Mouse (Mus musculus) megakaryocyte-erythroid progenitor cell, adult 5-6 weeks (primary cell): ENCODE results near the gene Lonp1. TPM values are rescaled to one million over a fixed set of nuclear protein-coding genes. Genes with fewer than 3 reads are reported as not detected.
A peak's percentile ranks its signal among the peaks of the same experiment; 100 is the strongest.
"Not testable (repeated sequence)": the region's sequence is repeated elsewhere in the genome, so short reads cannot be mapped to it uniquely, and the experiment has no call there.

Source experiments
- ATAC-seq: replicated peaks from 2 replicates; pipeline ENCODE4 v1.8.0; 2016; ENCODE audit warnings: mild to moderate bottlenecking, inconsistent platforms; ENCODE audit not compliant: severe bottlenecking, poor library complexity, low FRiP score, low TSS enrichment
- total RNA-seq, 2 experiments: library from RNA; stranded (forward) in 1 of 2; stranded (reverse) in 1 of 2; fragments of 200-1000, 215-1000 nt in 1 of 2; fragments of >200 nt in 1 of 2; fragmentation: Nextera tagmentation in 1 of 2; gene quantifications; 2 replicates each; pipeline ENCODE4 v1.2.3; 2014 to 2017

Lonp1 gene
- total RNA-seq, 2 experiments from 2014 or later, result 59.8 to 108 TPM

DNA sequence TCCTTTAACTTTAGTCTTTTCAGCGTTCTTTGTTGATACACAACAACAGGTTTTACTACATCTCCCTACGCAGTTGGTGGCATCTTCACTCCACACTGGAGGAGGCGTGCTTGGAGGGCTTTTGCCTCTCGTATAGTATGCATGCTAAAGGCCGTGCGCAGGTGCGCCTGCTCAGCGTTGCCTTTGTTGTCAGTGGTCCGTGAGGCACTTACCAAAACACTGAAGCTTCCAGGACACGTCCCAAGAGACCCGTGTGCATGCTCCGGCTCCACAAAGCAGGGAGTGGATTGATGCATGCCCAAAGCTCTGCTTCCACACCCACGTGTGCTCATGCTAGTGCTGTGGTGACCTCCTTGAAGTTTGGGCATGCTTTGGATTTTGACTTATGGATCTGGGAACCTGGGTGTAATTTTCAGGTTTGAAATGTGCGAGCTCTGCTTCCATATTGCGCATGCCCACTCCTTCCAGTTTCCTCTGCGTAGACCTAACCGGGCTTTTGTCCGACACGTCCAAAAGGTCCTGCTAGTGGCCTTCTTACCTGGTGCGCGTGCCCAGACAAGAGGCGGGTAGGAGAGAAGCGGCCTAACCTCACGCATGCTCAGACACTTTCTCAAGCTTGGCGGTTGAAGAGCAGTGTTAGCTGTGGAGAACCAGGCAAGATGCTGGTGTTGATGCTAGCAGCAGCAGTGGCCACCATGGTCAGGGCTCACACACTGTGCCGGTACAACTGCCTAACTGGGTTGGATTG lies 1.0 kb upstream of the Lonp1 start, which contains the start of gene Catsperd:
Gene Catsperd (plus strand): TSS at position 614 of the 748 bp plus-strand sequence.
- peak; percentile 5; the same call in 1 of the 2 replicates for ATAC-seq

DNA sequence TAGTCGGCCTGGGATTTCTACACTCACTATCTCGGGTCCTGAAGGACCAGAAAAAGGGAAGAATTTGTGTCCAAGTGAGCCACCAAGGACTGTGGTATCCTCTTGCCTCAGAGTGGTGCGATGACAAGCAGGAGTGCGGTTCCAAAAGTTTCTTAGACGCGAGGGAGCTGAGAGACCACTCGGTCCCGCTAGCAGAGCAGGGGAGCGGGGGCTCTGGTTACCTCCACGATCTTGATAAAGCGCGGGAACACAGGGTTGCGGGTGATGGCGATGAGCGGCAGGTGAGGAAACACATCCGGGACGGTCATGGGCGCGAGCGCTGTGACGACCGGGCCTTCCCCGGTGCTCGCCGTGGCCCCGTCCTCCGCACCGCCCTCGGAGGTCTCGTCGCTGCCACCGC lies 427 bp downstream of the Lonp1 start:
- ATAC-seq, result no peak

DNA sequence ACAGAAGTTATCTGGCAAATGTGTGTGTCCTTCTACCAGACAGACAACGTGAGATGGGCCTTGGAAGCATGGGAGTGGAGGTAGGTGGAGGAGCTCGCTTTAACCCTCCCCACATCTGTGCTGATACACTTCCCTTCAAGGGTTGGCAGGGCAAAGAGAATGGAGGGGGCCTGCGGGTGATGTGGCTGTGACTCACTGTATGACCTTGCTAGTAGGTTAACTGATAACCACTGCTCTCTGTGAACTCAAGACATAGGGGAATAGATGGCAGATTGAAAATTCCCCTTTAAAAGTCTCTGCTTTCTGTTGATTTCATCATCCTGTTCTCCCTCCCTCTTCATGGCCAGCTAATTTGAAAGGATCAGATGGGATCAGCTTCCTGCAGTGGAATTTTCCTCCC lies 1.2 kb downstream of the Lonp1 start:
- peak; percentile 28; the same call in 1 of the 2 replicates for ATAC-seq

DNA sequence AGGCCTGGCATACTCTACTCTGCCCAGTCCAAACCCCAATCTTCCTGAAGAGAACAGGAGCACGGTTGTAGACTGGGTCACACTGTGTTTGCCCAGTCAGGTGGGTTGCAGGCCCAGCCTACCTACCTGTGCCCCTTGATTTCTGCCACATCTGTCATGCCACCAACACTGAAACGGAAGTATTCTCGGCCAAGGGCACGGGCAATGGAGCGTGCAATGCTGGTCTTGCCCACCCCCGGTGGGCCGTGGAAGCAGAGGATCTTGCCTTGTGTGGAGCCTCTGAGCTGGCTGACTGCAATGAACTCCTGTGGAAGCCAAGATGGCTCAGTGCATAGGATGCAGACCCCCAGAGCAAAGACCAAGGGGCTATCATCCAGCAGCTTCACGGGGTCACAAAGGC lies 9.1 kb downstream of the Lonp1 start:
- ATAC-seq, result no peak

DNA sequence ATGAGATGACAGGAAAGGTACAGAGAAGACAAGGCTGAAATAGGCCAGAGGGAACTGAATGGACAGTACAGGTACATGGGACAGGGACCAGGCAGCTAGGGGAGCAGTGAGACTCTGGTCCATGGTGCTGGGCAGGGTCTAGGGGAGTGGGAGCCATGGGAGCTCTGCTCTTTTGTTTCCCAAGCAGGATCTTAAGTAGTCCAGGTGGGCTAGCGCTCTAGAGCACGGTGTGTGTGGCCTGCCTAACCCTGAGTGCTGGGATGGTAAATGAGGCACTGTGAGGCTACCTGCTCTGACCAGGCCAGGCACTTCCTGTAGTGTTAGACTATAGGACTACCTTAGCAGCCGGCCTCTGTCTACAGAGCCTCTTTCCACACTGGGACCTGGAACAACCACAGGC lies 10.0 kb downstream of the Lonp1 start:
- ATAC-seq, result no peak

DNA sequence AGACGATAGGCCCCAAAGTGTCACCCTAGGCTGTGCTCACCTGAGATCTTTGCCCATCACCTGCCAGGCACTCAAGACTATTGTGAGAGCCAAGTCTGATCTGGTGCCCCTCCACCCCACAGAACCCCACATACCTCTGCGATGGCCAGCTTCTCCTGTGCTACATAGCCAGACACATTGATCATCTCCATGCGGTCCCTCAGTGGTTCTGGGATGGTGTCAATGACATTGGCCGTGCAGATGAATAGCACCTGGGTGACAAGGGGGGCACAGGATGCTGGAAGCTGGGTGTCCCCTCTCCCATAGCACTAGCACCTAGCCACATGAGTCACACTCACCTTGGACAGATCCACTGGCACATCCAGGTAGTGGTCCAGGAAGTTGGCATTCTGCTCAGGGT lies 10.9 kb downstream of the Lonp1 start:
- ATAC-seq, result no peak

DNA sequence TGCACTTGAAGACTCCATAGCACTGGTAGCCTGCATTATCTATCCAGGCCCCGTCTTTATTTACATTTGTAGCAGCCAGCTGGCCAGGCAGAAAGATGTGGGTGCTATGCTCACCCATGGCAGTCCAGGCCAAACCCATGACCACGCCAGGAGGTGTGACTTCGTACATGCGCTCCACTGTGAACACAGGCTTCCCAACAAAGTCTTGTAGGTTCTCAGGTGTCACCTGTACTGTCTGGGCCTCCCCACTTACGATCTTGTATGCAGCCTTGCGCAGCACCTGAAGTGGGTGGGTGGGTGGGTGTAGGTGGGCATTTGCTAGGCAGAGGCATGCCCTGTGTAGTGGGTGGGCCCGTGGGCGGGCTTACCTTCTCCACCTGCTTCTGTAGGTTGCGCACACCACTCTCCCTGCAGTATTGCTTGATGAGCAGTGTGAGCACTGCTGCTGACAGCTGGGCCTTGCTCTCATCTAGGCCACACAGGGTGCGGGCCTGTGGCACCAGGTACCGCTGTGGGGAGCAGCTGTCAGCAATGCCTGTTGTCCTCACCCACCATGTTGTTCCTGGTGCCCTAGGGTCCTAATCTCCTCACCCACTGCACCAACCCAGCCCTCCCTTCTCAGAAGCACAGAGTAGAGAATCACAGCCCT lies 11.4 kb downstream of the Lonp1 start:
- no peak for ATAC-seq

DNA sequence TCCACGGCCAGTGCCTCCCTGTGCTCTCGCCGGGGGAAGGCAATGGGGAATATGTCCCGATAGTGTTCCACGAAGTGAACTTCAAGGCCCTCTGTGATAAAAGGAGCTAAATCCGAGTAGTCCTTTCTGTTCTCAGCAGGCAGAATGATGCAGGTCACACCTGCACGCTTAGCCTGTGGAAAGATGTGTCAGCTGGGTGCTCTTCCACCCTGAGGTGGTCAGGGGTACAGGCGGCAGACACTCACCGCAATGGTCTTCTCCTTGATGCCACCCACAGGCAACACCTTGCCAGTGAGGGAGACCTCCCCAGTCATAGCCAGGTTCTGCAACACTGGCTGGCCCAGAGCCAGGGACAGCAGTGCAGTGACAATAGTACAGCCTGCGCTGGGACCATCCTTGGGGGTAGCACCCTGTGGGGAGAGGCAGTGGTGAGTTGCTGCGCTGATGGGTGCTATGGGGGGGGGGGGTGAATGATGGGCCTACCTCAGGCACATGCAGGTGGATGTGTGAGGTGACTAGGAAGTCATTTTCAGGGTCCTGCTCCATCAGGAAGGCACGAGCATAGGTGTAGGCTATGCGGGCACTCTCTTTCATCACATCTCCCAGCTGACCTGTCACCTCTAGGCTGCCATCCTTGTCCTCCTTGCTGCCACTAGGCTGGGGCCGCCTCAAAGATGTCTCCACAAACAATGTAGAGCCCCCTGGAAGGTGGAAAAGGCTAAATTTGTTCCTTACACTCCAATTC lies 12.1 kb downstream of the Lonp1 start:
- ATAC-seq, result no peak

DNA sequence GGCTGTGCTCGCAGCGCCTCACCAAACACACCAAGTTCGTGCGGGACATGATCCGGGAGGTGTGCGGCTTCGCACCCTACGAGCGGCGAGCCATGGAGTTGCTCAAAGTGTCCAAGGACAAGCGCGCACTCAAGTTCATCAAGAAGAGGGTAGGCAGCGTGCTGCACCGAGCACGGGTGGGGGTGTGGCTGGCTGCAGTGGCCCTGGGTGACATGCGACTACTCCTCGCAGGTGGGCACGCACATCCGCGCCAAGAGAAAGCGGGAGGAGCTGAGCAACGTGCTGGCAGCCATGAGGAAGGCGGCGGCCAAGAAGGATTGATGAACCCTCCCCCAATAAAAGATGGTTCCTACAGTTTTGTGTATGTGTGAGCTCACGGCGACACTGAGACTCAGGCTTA lies 12.8 kb downstream of the Lonp1 start:
- not testable (repeated sequence) for ATAC-seq

DNA sequence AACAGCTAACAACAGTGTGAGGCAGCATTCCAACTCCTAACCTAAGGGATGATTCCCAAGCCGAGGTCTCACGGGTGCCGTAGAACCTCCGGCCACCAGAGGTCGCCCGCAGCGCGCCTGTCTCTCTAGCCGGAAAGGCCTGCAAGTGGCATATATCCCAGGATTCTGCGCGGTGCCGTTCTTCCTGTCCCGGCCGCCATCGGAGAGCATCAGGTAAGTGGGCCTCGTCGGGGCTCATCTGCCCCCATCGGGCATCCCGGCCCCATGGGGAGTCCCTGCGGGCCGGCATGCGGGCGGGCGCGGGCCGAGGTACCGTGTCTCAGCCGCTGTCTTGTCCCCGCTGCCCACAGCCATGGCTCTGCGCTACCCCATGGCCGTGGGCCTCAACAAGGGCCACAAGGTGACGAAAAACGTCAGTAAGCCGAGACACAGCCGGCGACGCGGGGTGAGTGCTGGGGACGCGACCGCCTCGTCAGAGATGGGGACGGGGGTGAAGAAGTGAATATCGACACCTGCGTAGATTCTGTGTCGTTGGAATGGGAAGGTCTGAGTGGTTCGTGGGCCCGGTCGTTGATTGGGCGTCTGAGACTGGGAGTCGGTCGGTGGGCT lies 13.3 kb downstream of the Lonp1 start, which contains the start of gene Rpl36:
Gene Rpl36 (plus strand): TSS at position 181 of the 609 bp plus-strand sequence.
- ATAC-seq, result peak; percentile 39

DNA sequence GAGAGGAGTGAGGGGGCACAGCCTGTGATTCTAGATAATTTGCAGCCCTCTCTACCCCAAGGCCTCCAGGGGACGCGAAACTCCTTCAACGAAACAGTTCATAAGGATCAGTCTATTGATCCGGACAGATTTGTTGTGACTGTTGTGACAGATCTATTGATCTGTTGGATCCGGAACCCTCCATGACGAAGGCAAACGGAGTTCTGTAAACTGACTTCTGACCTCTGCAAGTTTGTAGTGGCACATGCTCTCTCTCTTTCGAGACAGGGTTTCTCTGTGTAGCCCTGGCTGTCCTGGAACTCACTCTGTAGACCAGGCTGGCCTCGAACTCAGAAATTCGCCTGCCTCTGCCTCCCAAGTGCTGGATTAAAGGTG lies 14.1 kb downstream of the Lonp1 start:
- not testable (repeated sequence) for ATAC-seq

DNA sequence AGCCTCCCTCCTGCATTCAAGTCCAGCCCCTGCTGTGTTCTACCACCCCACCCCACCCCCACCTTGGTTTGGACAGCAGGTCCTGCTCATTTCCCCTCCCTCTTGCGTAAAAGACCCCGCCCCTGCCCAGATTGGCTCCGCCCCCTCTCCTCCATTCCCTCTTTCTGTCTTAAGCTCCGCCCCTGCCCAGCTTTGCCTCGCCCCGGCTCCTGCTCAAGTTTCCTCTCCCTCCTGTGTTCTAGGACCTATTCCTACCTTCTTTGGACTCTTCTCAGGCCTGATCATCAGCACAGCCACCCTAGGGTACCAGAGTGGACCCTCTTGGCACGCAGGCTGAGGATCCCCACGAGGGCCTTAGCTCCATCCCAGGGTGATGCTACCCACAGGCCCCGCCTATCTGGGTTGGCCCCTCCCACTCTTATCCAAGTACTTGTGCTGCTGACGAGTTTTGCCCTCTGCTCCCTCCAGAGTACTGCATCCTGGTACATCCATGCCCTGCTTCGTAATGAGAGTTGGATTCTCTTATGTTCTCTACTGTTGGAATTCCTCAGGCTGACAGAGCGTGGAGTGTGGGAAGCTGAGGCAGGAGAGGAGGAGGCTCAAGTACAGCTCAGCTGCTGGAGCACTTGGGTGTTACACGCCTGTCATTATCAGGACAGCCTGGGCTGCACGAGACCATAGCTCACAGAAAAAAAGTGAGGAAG lies 14.7 kb downstream of the Lonp1 start:
- ATAC-seq, result peak; percentile 22; the same call in 1 of the 2 replicates

DNA sequence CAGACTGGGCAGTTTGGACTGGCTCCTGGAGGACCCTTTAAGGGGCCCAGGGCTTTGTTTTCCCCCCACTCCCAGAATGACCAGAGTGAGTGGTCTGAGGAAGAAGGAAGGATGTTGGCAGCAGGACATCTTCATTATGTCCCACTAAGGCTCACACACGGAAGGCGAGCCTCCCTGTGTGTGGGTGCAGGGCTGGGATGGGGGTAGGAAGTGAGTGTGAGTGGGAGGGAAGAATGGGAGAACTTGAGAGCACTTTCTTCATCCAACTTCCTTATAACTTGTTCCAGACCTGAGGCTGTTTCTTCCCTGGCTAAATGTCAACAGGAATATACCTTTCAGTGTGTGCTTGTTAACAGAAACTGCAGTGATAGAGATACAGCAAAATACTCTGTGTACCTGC lies 15.4 kb downstream of the Lonp1 start:
- no peak for ATAC-seq

DNA sequence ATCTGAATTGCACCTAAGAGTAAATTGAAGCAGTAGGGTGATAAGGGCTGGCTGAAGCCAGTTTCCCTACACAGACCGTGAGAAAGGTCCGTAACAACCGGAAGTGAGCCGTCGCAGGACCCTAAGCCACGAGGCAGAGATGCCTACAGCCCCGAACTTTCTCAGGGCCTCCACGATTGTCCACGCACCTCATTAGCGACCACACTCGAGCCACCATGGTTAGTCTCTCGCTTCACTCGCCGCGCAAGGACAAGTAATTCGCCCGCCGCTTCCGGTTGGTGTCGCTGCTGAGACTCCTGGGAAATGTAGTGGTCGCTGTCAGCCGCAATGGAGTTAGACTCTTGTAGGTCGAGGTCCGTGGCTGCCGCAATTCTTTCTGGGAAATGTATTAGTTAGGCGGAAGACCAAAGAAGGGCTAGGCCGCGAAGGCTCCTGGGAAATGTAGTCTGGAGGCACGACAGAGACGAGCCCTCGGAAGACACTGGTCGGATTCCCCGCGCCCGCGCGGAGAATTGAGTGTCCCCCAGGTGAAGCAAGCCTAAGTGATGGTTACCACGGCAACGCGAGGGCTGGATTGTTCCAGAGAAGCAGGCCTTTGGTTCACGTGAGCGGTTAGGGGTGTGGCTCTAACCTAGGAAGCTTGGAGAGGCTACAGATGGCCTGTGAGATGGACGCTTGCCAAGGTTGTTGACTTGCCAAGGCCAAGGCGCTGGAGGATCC lies 17.1 kb downstream of the Lonp1 start, which contains the start of gene 2410015M20Rik:
Gene 2410015M20Rik (minus strand): TSS at position 320 of the 720 bp plus-strand sequence.
- ATAC-seq, result peak; percentile 68

DNA sequence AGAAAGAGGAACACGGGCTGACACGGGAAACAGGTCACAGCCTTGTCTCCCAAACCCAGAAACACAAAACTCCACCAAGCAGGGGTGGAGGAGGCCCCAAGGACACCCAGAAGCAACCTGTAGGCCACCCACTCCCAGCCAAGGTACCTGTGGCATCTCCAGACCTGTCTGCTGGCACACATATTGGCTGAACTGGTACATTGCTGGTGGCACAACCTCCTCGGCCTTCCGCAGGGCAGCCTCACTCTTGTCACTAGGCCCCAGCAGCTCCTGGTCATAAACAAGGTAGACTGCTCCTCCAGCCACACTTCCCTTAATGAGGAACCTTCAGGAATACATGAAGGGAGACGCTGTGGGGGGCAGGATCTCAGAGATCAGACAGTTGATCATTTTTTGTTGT lies 18.0 kb downstream of the Lonp1 start:
- no peak for ATAC-seq

DNA sequence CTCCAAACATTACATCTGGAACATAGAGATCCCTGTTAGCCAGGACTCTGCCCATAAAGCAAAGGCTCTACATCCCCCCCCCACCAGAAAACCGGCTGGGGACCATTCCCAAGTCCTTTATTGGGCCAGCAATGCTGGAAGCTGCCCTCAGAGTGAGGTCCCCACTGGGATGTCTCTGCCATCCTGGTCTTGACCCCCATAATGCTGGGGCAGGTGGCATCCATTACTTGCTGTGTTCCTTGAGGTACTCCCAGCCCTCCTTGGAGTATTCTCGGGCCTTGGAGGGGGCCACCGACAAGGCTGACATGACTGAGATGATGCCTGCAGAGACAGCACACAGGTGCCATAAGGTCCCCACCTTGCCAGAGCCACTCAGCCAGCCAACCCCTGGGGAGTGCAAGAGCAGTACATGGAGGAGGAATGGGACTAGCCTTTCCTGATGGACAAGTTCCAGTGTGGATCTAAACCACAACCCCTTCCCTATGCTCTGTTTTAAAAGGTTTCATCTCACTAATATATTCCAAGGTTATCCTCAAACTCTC lies 19.1 kb downstream of the Lonp1 start:
- ATAC-seq, result no peak

DNA sequence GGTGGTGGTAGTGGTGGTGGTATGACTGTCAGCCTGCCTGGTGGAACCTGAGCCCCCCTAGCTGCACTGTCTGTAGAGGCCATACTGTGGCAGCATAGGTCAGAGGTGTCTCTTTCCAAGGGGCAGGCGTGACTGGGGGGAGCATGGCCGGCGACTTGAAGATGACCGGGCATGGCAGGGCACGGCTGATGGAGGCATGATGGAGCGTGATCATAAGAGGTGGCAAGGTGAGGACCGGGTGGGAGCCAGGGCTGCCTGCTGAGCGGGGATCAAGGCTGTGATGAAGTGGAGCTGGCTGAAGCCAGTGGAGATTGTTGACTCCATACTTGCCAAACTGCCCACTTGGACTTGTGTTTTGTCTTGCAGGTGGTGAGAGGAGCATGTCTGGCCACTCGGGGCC lies 21.3 kb downstream of the Lonp1 start:
- no peak for ATAC-seq

DNA sequence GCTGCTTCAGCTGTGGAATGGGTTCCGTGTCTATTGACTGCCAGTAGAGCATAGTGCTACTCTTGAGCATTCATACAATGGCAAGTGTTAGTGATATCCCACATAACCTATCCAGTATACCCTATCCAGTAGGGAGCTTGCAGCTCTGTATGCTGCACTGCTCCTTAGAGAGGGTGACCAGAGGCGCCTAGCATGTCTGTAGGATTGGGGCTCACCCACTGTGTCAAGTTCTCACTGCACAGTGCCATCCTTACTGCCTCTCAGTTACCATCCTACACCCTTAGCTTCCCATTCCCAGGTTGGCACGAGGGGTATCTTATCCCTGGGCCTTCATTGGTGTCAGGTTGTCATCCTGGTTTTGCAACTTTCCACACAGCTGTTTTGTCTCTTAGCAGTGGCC lies 22.3 kb downstream of the Lonp1 start:
- no peak for ATAC-seq

DNA sequence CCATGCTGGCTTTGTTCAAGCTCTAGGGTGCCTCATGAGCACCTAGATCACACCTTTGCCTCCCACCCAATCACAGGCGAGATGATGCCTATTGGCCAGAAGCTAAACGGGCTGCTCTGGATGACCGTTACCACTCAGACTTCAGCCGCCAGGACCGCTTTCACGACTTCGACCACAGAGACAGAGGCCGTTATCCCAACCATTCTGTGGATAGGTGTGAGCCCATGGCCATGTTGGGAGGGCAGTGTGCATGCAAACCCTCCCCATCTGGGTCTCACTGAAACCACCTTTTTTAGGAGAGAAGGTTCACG lies 22.7 kb downstream of the Lonp1 start:
- no peak for ATAC-seq
